Mouse (Mus musculus) T-helper 2 cell (primary cell): ENCODE data around the gene Plxnb2.

Experiments used
- in situ Hi-C: fragments of 300-600 bp; cut with MboI, MseI; formaldehyde crosslinking; loops from one replicate; pipeline ENCODE4 v1.15.1; 2025; ENCODE audit warnings: high pct_unique_total_duplicates

The Plxnb2 gene

GRCm38 (mm10) chr15:89149271-89150040 lies 31.1 kb downstream of the Plxnb2 start, which contains the start of gene Mapk11:
Mapk11 (minus strand) TSS chr15:89149628.
- in situ Hi-C loops: loop anchor here (25.0 kb wide), 1 partner anchor 838 kb away; no protein-coding TSS in a partner anchor

DNA sequence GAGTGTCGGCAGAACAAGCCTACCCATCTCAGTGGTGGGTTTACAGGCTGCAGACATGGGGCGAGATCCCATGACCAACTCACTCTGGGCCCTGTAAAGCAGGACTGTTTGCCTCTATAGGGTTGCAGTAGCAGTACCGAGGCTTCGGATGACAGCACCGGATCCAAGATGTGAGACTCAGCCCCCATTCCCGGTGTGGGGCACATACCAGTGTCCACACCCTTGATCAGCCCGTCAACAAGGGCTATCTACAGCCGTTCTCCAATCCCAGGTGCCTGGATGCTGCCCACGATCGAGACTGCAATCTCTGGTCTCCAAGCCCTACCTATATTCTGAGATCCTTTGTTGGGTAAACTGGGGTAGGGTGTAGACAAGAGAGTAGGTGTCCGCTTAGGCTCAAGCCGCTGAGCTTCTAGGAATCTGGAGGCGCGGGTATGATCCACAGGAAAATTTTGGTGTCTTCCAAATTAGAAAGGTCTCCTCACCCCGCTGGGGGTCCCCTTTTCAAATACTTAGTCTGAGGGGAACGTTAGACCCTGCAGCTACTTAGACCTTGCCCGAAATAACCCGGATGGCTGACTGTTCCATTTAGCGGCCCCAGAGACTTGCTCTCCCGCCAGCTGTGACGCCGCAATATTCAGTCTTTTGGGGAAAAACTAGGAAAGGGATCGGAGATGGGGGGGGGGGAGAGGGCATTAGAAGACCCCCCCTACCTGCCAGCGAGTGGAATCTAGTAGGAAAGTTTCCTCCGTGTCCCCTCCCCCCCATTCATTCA lies 31.9 kb downstream of the Plxnb2 start:
- in situ Hi-C loops: no loop called here

GRCm38 (mm10) chr15:89147895-89148294 lies 32.7 kb downstream of the Plxnb2 start:
- in situ Hi-C loops: no loop called here

DNA sequence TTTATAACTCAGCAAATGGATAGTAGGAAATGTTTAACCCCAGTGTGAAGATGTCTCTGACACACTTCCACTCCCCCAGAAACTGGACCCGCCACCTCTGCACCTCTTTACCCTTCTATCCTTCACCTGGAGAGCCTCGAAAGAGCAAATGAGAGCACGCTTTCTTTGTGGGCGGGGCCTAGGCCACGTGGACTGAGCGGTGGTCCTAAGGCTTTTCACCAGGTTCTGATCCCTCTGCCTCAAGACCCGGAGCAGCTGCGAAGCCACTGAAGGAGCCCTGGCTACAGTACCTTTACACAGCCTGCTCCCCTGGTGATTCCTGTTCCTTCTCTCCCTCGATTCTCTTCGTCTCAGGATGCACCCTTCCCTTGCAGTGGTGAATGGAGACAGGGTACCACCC lies 33.1 kb downstream of the Plxnb2 start:
- in situ Hi-C loops: no loop called here

- in situ Hi-C loops: no loop called here
Measured at GRCm38 (mm10) chr15:89147024-89147423, 33.6 kb downstream of the Plxnb2 start.

DNA sequence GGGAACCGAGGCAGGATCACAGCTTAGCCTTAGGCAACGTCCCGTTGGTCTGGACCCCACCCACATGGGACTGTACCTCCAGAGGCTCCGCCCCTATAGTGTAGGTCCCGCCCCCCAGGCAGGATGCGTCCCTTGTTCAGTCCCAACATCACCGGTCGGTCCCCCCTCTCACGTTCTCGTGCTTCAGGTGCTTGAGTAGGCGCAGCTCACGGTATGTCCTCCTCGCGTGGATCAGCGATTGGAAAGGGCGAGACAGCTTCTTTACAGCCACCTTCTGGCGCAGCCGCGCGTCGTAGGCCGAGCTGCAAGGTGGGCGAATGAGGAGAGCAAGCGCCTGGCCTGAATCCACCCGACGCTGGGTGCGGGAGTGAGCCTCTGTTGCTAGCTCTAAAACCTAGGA lies 34.1 kb downstream of the Plxnb2 start:
- in situ Hi-C loops: no loop called here

DNA sequence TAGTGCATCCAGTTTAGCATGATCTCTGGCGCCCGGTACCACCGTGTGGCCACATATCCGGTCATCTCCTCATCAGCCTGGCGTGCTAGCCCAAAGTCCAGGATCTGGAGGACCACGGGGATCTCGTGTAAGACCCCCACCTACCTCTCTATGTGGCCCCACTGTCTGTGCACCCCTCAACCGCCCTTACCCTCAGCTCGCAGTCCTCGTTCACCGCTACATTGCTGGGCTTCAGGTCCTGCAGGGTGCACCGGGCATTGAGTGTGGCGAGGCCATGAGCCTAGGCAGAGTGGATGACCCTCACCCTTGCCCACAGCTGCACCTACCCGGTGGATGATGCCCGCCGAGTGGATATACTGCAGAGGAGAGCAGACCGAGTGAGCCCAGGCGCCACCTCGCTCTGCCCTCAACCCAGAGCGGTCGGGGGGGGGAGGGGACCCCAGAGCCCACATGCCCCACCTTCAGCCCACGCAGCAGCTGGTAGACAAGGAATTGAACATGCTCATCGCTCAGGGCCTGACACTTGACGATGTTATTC lies 34.7 kb downstream of the Plxnb2 start:
- in situ Hi-C loops: no loop called here

DNA sequence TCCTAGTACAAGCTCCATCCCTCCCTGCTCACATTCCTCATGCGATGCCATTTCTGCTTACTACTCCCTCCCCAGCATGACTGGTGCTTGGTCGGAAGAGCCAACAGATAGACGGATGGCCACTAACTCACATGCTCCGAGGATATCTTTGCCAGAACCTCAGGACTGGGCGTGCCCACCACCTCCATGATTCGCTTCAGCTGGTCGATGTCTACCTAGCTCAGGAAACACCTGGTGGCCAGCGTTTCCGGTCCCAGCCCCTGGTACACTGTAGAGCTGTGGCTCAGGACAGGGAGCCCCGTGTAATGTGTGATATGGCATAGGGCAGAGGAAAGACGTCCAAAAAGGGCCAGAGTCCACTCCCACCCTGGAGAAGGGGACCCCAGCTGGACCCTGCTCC lies 35.6 kb downstream of the Plxnb2 start:
- in situ Hi-C loops: no loop called here

GRCm38 (mm10) chr15:89143134-89143533 lies 37.5 kb downstream of the Plxnb2 start:
- in situ Hi-C loops: no loop called here

GRCm38 (mm10) chr15:89141905-89142304 lies 38.7 kb downstream of the Plxnb2 start:
- in situ Hi-C loops: no loop called here

- in situ Hi-C loops: no loop called here
Measured at GRCm38 (mm10) chr15:89141443-89141842, 39.1 kb downstream of the Plxnb2 start.

DNA sequence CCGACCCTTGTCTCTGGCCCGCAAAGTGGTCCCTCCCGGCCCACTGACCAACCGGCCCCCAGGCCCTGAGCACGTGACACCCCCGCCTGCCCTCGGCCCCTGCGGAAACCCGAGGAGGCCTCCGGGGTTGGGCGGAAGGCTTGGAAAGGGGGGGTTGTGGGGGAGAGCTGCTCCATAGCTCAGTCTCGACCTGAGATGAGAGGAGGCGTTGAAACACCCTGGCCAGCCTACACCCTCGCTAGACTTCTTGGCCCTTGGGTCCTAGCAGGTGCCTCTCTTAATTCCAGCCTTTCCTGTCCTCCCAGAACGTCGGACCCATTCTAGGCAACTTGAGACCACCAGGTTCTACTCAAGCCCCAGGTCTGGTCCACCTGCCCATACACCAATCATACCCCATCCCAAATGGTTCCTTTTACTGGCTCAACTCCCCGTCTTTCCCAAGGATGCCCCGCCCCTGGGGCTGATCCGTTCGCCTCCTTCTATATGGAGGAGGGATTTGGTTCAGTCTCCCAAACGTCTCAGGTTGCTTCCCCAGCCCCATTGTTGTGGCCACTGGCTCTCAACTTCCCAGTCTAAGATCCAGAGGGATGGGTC lies 39.8 kb downstream of the Plxnb2 start, which contains the start of gene Mapk12:
Gene Mapk12 (minus strand): TSS at position 45 of the 594 bp plus-strand sequence.
- in situ Hi-C loops: no loop called here

DNA sequence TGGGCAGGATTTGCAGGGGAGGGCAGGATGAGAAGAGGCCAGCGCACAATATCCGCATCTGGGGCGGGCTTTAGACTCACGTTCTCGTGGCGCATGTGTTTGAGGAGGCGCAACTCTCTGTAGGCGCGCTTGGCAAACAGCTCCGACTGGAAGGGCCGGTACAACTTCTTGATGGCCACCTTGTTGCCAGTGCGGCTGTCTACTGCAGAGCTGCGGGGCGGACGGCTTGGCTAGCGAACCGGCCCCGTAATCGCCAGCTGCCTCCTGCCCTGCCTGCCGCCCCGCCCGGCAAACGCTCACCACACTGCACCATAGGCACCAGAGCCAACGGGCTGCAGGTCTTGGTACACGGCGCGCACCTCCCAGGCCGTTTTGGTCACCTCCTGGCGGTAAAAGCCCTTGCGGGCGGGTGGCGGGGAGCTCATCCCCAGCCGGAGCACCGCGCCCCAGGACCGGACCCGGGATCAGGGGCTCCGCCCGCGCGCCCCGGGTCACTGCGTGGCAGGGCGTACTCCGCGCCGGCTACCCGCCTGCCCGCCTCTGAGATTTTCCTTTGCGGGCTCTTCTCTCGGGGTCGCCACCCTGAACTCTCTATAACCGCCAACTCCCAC lies 40.4 kb downstream of the Plxnb2 start:
- in situ Hi-C loops: no loop called here

GRCm38 (mm10) chr15:89138531-89138930 lies 42.1 kb downstream of the Plxnb2 start:
- in situ Hi-C loops: no loop called here

GRCm38 (mm10) chr15:89138046-89138405 lies 42.6 kb downstream of the Plxnb2 start:
- in situ Hi-C loops: no loop called here

DNA sequence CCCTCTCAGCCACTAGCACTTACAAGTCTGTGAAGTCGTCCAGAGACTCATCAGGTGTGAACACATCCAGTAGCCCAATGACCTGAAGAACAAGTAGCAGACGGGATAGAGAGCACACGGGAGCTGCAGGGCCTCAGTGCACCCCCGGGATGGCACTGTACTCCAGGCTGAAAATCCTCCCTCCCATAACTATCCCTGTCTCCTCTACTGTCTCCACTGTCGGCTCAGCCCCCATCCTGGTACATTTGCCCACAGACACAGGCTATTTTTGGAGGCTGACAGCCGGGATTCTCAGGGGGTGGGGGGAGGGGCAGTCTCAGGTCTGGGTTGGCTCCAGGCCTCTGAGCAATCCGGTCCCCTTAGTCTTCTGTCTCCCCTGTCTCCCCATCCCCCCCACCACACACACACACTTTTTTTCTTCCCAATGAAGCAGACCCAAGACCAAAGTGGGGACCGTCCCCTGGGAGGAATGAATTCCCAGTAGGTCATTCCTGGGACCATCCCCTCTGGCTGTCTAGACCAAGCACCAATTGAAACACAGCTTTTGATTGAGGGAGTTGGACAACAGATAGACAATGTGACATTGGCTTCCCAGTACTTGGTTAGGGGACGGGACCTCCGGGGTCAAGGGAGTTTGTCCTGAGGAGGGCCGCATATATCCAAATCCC lies 43.1 kb downstream of the Plxnb2 start:
- in situ Hi-C loops: no loop called here

- in situ Hi-C loops: no loop called here
Measured at GRCm38 (mm10) chr15:89136461-89137155, 44.0 kb downstream of the Plxnb2 start.

DNA sequence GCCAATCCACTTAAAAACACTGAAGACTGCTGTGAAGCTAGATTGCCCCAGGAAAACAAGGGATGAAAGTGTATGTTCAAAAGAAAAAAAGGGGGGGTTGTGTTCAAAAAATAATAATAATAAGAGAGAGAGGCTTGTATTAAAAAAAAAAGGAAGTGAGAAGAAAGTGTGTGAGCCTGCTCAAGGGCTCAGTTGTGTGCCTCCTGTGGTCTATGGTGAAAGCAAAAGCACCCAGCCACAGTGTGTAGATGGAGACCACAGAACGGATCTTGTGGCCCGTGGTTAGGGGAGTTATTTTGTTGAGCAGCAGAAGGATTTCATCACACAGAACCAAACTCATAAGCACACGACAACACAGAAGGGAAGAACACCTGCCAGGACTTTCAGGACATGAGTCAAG lies 49.3 kb downstream of the Plxnb2 start:
- in situ Hi-C loops: no loop called here

GRCm38 (mm10) chr15:89130245-89130644 lies 50.3 kb downstream of the Plxnb2 start:
- in situ Hi-C loops: no loop called here
